Mouse (Mus musculus) heart, embryonic 11.5 days (tissue): ENCODE measurements around the gene Lhpp. TPM values are rescaled to one million over a fixed set of nuclear protein-coding genes. Genes with fewer than 3 reads are reported as not detected.

Experiments used
- ATAC-seq: fragments of 200-750 bp; cut with Nextera tagmentation; replicated peaks from 2 replicates; pipeline ENCODE4 v1.8.0; 2017; ENCODE audit warnings: moderate library complexity; ENCODE audit not compliant: insufficient number of reproducible peaks, low FRiP score, low TSS enrichment
- H3K27ac ChIP-seq: fragments of 300-500 bp; sonication (generic); 2 replicates; pipeline ENCODE4 v1.5.1; 2014; ENCODE audit warnings: mild to moderate bottlenecking, low read depth, low read length
- H3K27me3 ChIP-seq: fragments of 300-500 bp; sonication (generic); 2 replicates; pipeline ENCODE4 v1.6.1; 2014; ENCODE audit warnings: mild to moderate bottlenecking, low read length, mixed read lengths; ENCODE audit not compliant: control insufficient read depth, insufficient read depth
- H3K36me3 ChIP-seq: fragments of 300-500 bp; sonication (generic); 2 replicates; pipeline ENCODE4 v1.6.1; 2014; ENCODE audit warnings: mild to moderate bottlenecking, low read length, moderate library complexity, mixed read lengths; ENCODE audit not compliant: control insufficient read depth, insufficient read depth
- H3K4me1 ChIP-seq: fragments of 300-500 bp; sonication (generic); 2 replicates; pipeline ENCODE4 v1.6.1; 2014; ENCODE audit warnings: low read length; ENCODE audit not compliant: control insufficient read depth, insufficient read depth
- H3K4me2 ChIP-seq: fragments of 300-500 bp; sonication (generic); 2 replicates; pipeline ENCODE4 v1.6.1; 2014; ENCODE audit warnings: mild to moderate bottlenecking, moderate library complexity
- H3K4me3 ChIP-seq: fragments of 300-500 bp; sonication (generic); 2 replicates; pipeline ENCODE4 v1.5.1; 2014; ENCODE audit warnings: low read depth, low read length
- H3K9ac ChIP-seq: fragments of 300-500 bp; sonication (generic); 2 replicates; pipeline ENCODE4 v1.6.1; 2014; ENCODE audit warnings: mild to moderate bottlenecking, low read depth, low read length, moderate library complexity
- H3K9me3 ChIP-seq: fragments of 300-500 bp; sonication (generic); replicated peaks from 2 replicates; pipeline ENCODE4 v1.6.1; 2016; ENCODE audit warnings: low read length; ENCODE audit not compliant: control insufficient read depth
- WGBS: fragments of 180-500 bp; shearing (Covaris S2); extraction: QIAGEN DNeasy Blood & Tissue Kit; methylation state at CpG from one replicate; pipeline ENCODE4 v1.1.7; 2014; ENCODE audit not compliant: insufficient replicate concordance; 5-methylcytosine and 5-hydroxymethylcytosine counted together
- polyA plus RNA-seq: library from polyadenylated mRNA; unstranded; fragments of >200 nt; fragmentation: Nextera tagmentation; extraction: Ambion mirVana; gene quantifications from 2 replicates; pipeline ENCODE4 v1.2.1, GENCODE M21; 2014

The Lhpp gene
- polyA plus RNA-seq, 1 experiment from 2014 or later = 21.9 TPM

- Histone ChIP-seq H3K4me1 (peaks cover 12% of the 10 kb centered on the region; the same call in 1 of the 2 replicates), H3K4me3 (no peak overlapping the region), H3K9me3 (no peaks in the 10 kb centered on the region), H3K9ac (no peak overlapping the region), H3K27me3 (no peaks in the 10 kb centered on the region), H3K36me3 (no peaks in the 10 kb centered on the region), H3K4me2 (no peak overlapping the region), H3K27ac (no peak overlapping the region)
- no peak for ATAC-seq
- 76% methylated on average over 3 of the region's 3 CpGs for whole genome bisulfite sequencing
Observed at GRCm38 (mm10) chr7:132670863-132671165, 60.4 kb downstream of the Lhpp start.

GRCm38 (mm10) chr7:132672481-132672959 lies 62.1 kb downstream of the Lhpp start:
- no peaks in the 10 kb centered on the region for H3K27me3 ChIP-seq
- no peaks in the 10 kb centered on the region for H3K9me3 ChIP-seq
- H3K36me3 ChIP-seq = no peaks in the 10 kb centered on the region
- H3K4me1 ChIP-seq = peaks cover 12% of the 10 kb centered on the region; the same call in 1 of the 2 replicates
- no peak overlapping the region for H3K9ac ChIP-seq
- no peak for ATAC-seq
- WGBS = 66% methylated on average over 7 of the region's 7 CpGs
- no peak overlapping the region for H3K4me2 ChIP-seq
- H3K4me3 ChIP-seq = no peak overlapping the region
- H3K27ac ChIP-seq = no peak overlapping the region

DNA sequence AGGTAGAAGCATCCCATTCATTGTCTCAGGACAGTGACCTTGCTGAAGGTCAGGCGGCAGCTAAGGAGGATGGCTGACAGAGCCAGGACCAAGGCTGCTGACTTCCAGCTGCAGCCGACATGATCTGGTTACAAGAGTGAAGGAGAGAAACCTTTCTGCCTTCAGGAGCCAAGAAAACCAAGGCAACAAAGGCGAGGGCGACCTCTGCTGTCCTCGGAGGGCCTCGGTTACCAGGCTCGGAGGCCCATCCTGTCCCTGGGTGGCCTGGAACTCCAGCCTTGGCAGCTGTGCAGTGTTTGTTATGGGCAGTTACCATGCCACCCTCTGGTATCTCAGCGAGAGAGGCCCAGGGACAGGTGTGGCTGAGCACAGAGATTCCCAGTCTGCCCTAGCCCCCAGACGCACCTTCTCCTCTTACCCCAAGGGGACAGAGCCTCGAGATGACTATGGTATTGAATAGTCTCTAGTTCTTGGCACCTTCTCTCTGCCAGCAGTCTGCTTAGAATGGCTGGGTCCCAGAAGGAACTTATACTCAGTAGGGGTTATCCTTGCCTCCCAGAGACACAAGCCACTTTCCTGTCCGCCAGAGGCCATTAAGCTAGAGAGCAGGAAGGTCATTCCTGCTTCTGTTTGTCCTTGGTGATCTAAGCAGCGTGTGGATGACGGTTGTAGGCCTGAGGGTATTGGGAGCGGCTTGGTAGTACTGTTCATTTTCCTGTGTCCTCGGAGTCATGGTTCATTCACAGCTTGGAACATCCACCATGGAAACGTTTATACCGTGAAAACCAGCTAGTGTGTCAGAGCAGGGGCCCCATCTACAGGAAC lies 63.7 kb downstream of the Lhpp start:
- no peak for ATAC-seq
- Histone ChIP-seq H3K9me3 (no peaks in the 10 kb centered on the region), H3K9ac (no peak overlapping the region), H3K4me1 (peaks cover 12% of the 10 kb centered on the region; the same call in 1 of the 2 replicates), H3K36me3 (no peaks in the 10 kb centered on the region), H3K4me3 (no peak overlapping the region), H3K27ac (peak overlapping the region; percentile 64), H3K27me3 (no peaks in the 10 kb centered on the region), H3K4me2 (no peak overlapping the region)
- WGBS = 48% methylated on average over 17 of the region's 17 CpGs

DNA sequence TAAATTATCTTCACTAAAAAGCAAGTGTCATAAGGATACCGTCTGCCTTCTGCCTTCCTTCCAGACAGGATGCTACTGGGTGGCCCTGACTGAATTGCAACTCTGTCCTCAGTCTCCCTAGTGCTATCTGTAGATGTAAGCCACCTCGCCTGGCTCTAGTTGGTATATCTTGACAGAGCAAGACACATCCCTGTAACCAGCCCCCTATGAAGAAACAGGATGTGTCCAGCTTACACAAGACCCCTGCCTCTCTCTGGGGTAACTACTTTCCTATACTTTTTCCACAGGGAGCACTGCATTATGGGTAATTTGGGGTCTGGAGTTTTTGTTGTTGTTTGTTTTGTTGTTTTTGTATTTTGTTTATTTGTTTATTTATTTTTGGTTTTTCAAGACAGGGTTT lies 65.5 kb downstream of the Lhpp start:
- peaks cover 12% of the 10 kb centered on the region; the same call in 1 of the 2 replicates for H3K4me1 ChIP-seq
- H3K4me3 ChIP-seq = no peak overlapping the region
- H3K36me3 ChIP-seq = no peaks in the 10 kb centered on the region
- no peak overlapping the region for H3K9ac ChIP-seq
- ATAC-seq = no peak
- no peak overlapping the region for H3K27ac ChIP-seq
- no peak overlapping the region for H3K4me2 ChIP-seq
- no peaks in the 10 kb centered on the region for H3K27me3 ChIP-seq
- H3K9me3 ChIP-seq = no peaks in the 10 kb centered on the region
- 84% methylated on average over 2 of the region's 2 CpGs for WGBS

GRCm38 (mm10) chr7:132679117-132679516 lies 68.7 kb downstream of the Lhpp start:
- Histone ChIP-seq H3K9ac (no peak overlapping the region), H3K27ac (no peak overlapping the region), H3K9me3 (no peaks in the 10 kb centered on the region), H3K4me1 (peaks cover 6% of the 10 kb centered on the region), H3K4me3 (no peak overlapping the region), H3K4me2 (no peak overlapping the region), H3K36me3 (no peaks in the 10 kb centered on the region), H3K27me3 (no peaks in the 10 kb centered on the region)
- WGBS = 56% methylated on average over 4 of the region's 4 CpGs
- ATAC-seq = no peak

- H3K27me3 ChIP-seq = no peaks in the 10 kb centered on the region
- peaks cover 2% of the 10 kb centered on the region; the same call in 1 of the 2 replicates for H3K4me1 ChIP-seq
- no peaks in the 10 kb centered on the region for H3K9me3 ChIP-seq
- no peak overlapping the region for H3K4me2 ChIP-seq
- H3K9ac ChIP-seq = no peak overlapping the region
- H3K36me3 ChIP-seq = no peaks in the 10 kb centered on the region
- no peak for ATAC-seq
- H3K27ac ChIP-seq = no peak overlapping the region
- WGBS = 58% methylated on average over 6 of the region's 6 CpGs
- H3K4me3 ChIP-seq = no peak overlapping the region
Observed at GRCm38 (mm10) chr7:132679549-132679948, 69.1 kb downstream of the Lhpp start.

- WGBS = 85% methylated on average over 11 of the region's 11 CpGs
- H3K9ac ChIP-seq = no peak overlapping the region
- no peaks in the 10 kb centered on the region for H3K27me3 ChIP-seq
Observed at GRCm38 (mm10) chr7:132681296-132681695, 70.9 kb downstream of the Lhpp start.

GRCm38 (mm10) chr7:132681831-132682230 lies 71.4 kb downstream of the Lhpp start:
- Histone ChIP-seq H3K4me3 (no peak overlapping the region), H3K27ac (no peak overlapping the region), H3K9me3 (no peaks in the 10 kb centered on the region), H3K9ac (no peak overlapping the region), H3K4me2 (no peak overlapping the region), H3K4me1 (peaks cover 7% of the 10 kb centered on the region; the same call in 1 of the 2 replicates), H3K36me3 (no peaks in the 10 kb centered on the region), H3K27me3 (no peaks in the 10 kb centered on the region)
- WGBS = 88% methylated on average over 1 of the region's 1 CpGs
- no peak for ATAC-seq

More at GRCm38 (mm10) chr7:132681296-132681695, 70.9 kb downstream of the Lhpp start:
- Histone ChIP-seq H3K9me3 (no peaks in the 10 kb centered on the region), H3K4me1 (peaks cover 2% of the 10 kb centered on the region; the same call in 1 of the 2 replicates), H3K36me3 (no peaks in the 10 kb centered on the region), H3K4me2 (no peak overlapping the region), H3K27ac (no peak overlapping the region), H3K4me3 (no peak overlapping the region)
- ATAC-seq = no peak

DNA sequence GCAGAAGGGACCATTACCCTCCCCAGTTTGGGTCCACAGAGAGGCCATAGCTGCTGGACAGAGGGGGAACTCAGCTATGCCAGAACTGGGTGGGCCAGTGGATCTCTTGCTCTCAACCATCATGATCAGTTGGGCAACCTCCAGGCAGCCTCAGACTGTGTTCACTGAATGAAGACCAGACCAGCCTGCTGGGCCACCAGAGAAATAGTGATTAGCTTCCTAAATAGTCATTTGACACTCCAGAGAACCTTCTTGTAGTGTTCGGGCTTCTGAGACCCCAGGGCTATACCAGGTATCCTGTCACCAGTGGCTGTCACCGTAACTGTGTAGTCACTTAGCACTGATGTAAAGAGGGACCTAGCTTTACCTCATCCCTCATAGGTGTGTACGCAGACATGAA lies 71.9 kb downstream of the Lhpp start:
- Histone ChIP-seq H3K4me3 (no peak overlapping the region), H3K27ac (no peak overlapping the region), H3K4me2 (no peak overlapping the region), H3K9me3 (no peaks in the 10 kb centered on the region), H3K36me3 (no peaks in the 10 kb centered on the region), H3K4me1 (peaks cover 11% of the 10 kb centered on the region), H3K9ac (no peak overlapping the region), H3K27me3 (no peaks in the 10 kb centered on the region)
- no peak for ATAC-seq
- 90% methylated on average over 3 of the region's 3 CpGs for WGBS
